Mouse (Mus musculus) bone marrow macrophage, adult 2 months (primary cell): ENCODE measurements around the gene Senp8. TPM values are rescaled to one million over a fixed set of nuclear protein-coding genes. Genes with fewer than 3 reads are reported as not detected.
"Not testable (repeated sequence)": the region's sequence is repeated elsewhere in the genome, so short reads cannot be mapped to it uniquely, and the experiment has no call there.

Source experiments
- H3K27ac ChIP-seq: 2 replicates; pipeline ENCODE4 v1.5.1; 2012; ENCODE audit warnings: low read depth, low read length; ENCODE audit not compliant: insufficient read depth
- H3K4me1 ChIP-seq: 2 replicates; pipeline ENCODE4 v1.6.1; 2012; ENCODE audit warnings: low read length; ENCODE audit not compliant: control insufficient read depth, insufficient read depth
- H3K4me3 ChIP-seq: 2 replicates; pipeline ENCODE4 v1.5.1; 2012; ENCODE audit warnings: mild to moderate bottlenecking, low read length, moderate library complexity; ENCODE audit not compliant: insufficient read depth
- CTCF ChIP-seq: IDR thresholded peaks from 2 replicates; pipeline ENCODE4 v1.5.1; 2012; ENCODE audit warnings: low read depth, mild to moderate bottlenecking, low read length, moderate library complexity
- POLR2A ChIP-seq: IDR thresholded peaks from 2 replicates; pipeline ENCODE4 v1.6.1; 2012; ENCODE audit warnings: mild to moderate bottlenecking, low read depth, low read length, borderline replicate concordance
- polyA plus RNA-seq: library from polyadenylated mRNA; stranded (reverse); fragments of >200 nt; gene quantifications from 2 replicates; pipeline ENCODE4 v1.2.4, GENCODE M21; 2012; ENCODE audit not compliant: missing spikeins, insufficient read depth, insufficient read length

Gene Senp8
- polyA plus RNA-seq, result 6.4 and 7.9 TPM in 2 replicates

DNA sequence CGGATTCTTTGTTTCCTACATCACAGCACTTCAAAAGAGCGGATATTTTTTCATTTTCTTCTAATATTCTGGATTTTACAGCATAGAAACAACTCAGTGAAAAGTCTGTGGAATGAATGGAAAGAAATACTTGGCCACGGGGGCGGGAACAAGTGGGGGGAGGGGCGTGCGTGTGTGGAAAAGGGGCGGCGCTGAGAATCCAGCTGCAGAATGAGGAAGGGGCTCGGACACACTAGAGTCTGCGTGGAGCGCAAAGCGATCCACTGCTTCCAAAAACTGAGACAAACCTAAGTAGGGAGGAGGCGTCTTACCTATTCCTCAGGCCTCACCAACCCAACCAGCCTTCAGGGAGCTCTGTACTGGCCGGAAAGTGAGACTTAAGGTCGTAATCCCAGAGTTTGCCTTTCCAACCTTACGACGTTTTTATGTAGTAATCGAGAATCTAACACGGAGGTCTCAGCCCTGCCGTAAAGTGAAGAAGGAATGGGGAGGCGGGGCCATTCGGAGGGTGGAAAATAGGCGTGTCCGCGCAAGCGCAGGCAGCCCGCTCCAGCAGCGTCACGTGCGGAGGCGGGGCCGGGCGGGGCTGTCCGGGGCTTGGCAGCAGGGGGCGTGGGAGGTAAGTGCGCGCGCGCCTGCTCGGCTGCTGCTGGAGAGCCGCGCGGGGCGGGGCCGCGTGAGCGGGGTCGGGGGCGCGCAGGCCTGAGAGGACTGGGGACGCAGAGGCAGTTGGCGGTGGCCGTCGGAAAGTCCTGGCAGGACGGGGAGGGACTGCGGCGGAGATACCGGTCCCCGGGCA is at the start of gene Senp8, which contains the start of gene Myo9a:
Gene Senp8, minus strand, starts transcription at position 444 of the 799 bp plus-strand sequence.
Gene Myo9a, plus strand, starts transcription at position 630 of the 799 bp plus-strand sequence.
- no peak for TF ChIP-seq CTCF
- peak; percentile 67; the same call in 1 of the 2 replicates for TF ChIP-seq POLR2A
- peak within 1 kb of the TSS; percentile 91 for H3K27ac ChIP-seq
- H3K4me1 ChIP-seq, result peaks cover 11% of the 10 kb centered on the region
- H3K4me3 ChIP-seq, result peak within 1 kb of the TSS; percentile 88

DNA sequence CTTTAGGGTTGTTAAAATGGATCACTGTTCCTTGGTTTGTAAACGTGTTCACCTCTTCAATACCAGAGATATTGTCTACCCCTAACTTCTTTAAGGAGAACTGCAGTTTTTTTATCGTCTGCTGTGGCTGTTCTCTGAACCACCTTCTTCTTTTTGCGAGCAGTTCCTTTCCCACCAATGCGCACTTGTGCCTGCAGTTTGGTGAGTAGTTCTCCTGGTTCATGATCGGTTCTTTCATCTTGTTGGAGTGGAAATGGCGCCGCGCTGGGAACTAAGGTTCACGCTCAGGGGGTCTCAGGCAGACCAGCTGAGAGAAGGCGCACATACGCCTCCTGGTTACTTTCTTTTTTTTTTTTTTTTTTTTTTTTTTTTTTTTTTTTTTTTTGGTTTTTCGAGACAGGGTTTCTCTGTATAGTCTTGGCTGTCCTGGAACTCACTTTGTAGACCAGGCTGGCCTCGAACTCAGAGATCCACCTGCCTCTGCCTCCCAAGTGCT is 16.5 kb upstream of the Senp8 start:
- not testable (repeated sequence) for H3K4me3 ChIP-seq, H3K4me1 ChIP-seq, H3K27ac ChIP-seq

DNA sequence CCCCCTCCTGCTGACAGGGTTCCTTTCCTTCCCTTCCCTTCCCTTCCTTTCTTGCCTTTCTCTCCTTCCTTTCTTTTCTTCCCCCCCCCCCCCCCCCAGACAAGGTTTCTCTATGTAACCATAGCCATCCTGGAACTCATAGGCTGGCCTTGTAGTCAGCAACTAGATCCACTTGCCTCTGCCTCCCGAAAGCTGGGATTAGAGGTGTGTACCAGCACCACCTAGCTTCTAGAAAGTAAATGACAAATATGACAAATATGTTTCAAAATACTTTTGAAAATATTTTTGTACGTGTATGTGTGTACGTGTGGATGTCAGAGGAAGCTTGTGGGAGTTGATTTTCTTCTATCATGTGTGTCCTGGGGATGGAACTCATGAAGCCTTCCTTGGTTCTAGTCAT is 10.0 kb upstream of the Senp8 start:
- TF ChIP-seq POLR2A, result no peak
- TF ChIP-seq CTCF, result no peak
- H3K27ac ChIP-seq, result no peak overlapping the region
- peaks cover 6% of the 10 kb centered on the region for H3K4me1 ChIP-seq
- H3K4me3 ChIP-seq, result no peak overlapping the region

DNA sequence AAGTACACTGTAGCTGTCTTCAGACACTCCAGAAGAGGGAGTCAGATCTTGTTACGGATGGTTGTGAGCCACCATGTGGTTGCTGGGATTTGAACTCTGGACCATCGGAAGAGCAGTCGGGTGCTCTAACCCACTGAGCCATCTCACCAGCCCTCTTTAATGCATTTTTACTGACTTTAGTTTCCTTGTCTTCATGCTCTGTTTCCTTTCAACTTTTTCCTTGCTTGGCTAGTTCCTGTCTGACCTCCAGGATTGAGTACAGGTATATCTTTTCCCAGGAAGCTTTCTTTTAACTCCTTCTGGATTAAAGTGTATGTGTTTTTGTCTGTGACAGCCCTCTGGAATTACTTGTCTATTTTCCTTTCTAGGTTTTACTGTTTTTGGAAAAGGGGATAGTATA is 6.5 kb upstream of the Senp8 start:
- H3K4me3 ChIP-seq, H3K4me1 ChIP-seq, H3K27ac ChIP-seq: not testable (repeated sequence)

DNA sequence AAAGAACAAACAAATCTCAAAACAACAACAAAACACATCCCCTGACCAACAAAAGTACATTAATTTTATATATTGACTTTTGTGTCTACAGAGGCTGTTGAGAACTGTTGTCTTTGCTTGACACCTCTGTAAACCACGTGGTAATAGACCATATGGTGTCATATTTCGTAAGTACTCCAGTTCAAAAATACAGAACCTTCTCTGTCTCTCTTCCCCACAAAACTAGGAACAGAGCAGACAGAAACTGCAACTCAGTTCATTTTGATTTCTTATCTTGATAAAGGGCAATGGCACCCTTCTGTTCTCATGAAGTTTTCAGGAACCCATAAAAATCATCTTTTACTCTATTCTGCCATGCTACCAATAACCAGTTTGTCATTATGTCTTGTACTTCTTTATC is 4.7 kb upstream of the Senp8 start:
- peaks cover 7% of the 10 kb centered on the region for H3K4me1 ChIP-seq
- no peak for TF ChIP-seq CTCF
- TF ChIP-seq POLR2A, result no peak
- H3K27ac ChIP-seq, result no peak overlapping the region
- no peak overlapping the region for H3K4me3 ChIP-seq

DNA sequence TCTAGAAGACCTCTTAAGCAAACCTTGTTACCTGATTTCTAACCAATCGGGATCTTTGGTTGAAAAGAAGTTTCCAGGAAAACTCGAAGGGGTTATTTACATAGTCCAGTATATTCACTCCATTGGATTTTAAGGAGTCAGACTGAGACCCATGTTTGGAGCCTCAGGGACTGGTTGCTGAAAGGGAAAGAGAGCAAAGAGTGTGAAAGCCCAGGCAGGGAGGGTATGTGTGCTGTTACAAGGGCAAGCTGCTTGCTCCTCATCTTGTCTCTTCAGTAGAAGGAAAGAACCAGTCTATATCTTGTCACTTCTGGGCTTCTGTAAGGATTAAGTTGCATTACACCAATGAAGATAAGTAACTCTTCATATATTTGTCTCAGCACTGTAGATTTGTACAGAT is 1.5 kb upstream of the Senp8 start:
- Histone ChIP-seq H3K4me1 (peaks cover 14% of the 10 kb centered on the region), H3K4me3 (peak overlapping the region; percentile 87), H3K27ac (no peak overlapping the region)
- TF ChIP-seq CTCF (no peak), POLR2A (no peak)

DNA sequence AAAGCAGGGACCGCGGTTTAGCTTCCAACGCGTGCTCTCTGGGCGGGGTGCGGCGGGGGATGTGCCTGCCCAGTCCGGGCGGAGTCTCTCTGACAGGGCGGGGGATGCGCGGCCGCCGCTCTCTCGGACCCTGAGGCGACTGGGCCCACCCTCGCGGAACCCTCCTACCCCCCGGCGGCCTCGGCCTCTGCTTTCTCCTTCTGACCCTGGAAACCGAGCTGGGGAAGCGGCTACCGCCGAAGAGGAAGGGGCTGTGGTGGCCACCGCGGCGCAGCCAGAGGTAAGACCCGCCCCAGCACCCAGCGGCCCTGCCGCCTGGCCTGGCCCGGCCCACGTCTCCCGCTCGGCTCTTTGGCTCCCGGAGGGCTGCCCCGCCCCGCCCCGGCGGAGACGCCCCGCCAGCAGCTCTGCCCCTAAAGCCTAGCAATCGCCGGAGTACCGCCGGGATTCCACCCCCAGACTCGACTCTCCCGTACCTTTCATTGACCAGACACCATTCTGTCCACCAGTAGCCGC is 614 bp upstream of the Senp8 start:
- Histone ChIP-seq H3K4me3 (peak overlapping the region; percentile 87), H3K4me1 (peaks cover 14% of the 10 kb centered on the region), H3K27ac (peak overlapping the region; percentile 76)
- TF ChIP-seq POLR2A (no peak), CTCF (no peak)

DNA sequence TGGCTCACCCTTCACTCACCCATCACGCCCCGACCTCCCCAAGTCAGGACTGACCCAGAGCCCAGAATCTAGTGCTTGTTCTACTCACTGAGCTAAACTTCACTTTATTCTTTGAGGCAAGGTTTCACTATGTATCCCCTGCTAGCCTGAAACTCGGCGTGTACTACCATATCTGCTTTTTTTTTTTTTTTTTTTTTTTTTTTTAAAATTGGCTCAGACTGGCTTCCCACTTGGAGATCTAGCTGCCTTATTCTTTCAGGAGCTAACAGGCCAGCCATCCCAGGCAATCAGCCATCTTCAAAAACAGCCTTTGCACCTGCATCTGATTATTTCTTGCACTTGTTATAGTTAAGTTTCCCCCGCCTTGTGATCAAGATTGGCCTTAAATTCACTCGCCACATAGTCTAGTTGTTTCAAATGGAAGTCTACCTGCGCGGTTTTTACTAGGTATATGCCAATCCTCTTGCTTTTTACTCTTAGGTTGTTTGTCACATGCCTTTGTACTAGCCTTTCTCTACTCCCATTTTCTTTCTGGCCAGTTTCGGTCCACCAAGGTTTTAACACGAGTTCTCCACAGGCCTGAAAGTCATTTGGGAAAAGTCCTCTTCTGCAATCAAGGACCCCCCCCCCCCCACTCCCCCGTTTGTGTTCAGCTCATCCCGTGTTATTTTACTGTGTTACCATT is 787 bp downstream of the Senp8 start:
- Histone ChIP-seq H3K27ac (no peak overlapping the region), H3K4me1 (peaks cover 11% of the 10 kb centered on the region), H3K4me3 (peak overlapping the region; percentile 88)
- TF ChIP-seq POLR2A (no peak), CTCF (no peak)

DNA sequence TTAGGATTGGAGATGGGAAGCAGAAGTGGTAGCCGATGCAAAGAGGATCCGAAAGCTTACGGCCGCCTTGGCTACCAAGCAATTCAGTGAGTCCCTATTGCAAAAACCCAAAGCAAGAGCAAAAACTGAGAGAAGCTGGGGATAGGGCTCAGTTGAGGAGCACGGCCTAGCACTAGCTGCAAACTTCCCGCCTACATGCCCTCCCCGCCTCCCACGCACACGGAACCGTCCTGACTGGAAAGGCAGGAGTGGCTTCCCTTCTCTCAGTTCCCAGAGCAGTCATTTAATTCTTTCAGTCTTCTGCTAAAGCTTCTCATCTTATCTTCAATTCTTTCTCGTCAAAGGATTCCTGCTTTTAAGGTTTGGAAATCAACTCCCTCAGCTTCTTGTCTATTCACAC is 1.5 kb downstream of the Senp8 start:
- H3K4me3 ChIP-seq, result no peak overlapping the region
- H3K27ac ChIP-seq, result no peak overlapping the region
- peaks cover 10% of the 10 kb centered on the region for H3K4me1 ChIP-seq
- TF ChIP-seq POLR2A (no peak), CTCF (no peak)

DNA sequence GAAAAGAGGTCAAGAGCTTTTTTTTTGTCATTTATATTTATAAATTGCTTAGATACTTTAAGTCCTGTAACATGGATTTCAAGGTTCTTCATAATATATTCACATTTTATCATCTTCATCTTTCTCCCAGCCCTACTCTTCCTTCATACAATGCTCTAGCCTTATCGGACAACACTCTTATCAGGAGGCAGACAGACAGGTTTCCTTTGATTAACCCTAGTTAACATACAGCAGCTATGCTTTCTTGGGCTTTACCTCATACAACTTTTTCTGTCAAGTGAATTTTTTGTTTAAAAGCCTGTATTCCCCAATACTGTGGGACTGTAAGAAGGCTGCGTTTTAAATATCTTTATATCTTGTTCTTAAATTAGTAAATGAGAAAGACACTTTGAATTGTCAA is 2.1 kb downstream of the Senp8 start:
- no peak for TF ChIP-seq POLR2A
- no peak for TF ChIP-seq CTCF
- H3K4me3 ChIP-seq, result no peak overlapping the region
- H3K27ac ChIP-seq, result no peak overlapping the region
- peaks cover 8% of the 10 kb centered on the region; the same call in 1 of the 2 replicates for H3K4me1 ChIP-seq
